Mouse (Mus musculus) forebrain, embryonic 14.5 days (tissue): ENCODE data around the gene Exoc4. TPM values are rescaled to one million over a fixed set of nuclear protein-coding genes. Genes with fewer than 3 reads are reported as not detected.

ENCODE experiments used
- ATAC-seq: fragments of 200-750 bp; cut with Nextera tagmentation; 2 replicates; pipeline ENCODE4 v1.8.0; 2017; ENCODE audit warnings: mild to moderate bottlenecking, moderate library complexity
- DNase-seq: peaks from one replicate; pipeline ENCODE4 v3.0.0-alpha.2; 2015; ENCODE audit warnings: low spot score
- H3K27ac ChIP-seq: fragments of 300-500 bp; sonication (generic); 2 replicates; pipeline ENCODE4 v1.5.1; 2014; ENCODE audit warnings: low read depth, mild to moderate bottlenecking, control low read depth, low read length, moderate library complexity
- H3K27me3 ChIP-seq: fragments of 300-500 bp; sonication (generic); replicated peaks from 2 replicates; pipeline ENCODE4 v1.6.1; 2014; ENCODE audit warnings: low read length, control low read depth, mixed read lengths; ENCODE audit not compliant: control insufficient read depth, insufficient read depth
- H3K36me3 ChIP-seq: fragments of 300-500 bp; sonication (generic); 2 replicates; pipeline ENCODE4 v1.6.1; 2014; ENCODE audit warnings: low read length, control low read depth; ENCODE audit not compliant: control insufficient read depth, insufficient read depth
- H3K4me1 ChIP-seq: fragments of 300-500 bp; sonication (generic); 2 replicates; pipeline ENCODE4 v1.6.1; 2014; ENCODE audit warnings: antibody characterized with exemption, low read length, control low read depth; ENCODE audit not compliant: control insufficient read depth, insufficient read depth
- H3K4me2 ChIP-seq: fragments of 300-500 bp; sonication (generic); 2 replicates; pipeline ENCODE4 v1.6.1; 2014; ENCODE audit warnings: mild to moderate bottlenecking, control low read depth, low read length
- H3K4me3 ChIP-seq: fragments of 300-500 bp; sonication (generic); 2 replicates; pipeline ENCODE4 v1.5.1; 2014; ENCODE audit warnings: low read depth, low read length, control low read depth
- H3K9ac ChIP-seq: fragments of 300-500 bp; sonication (generic); 2 replicates; pipeline ENCODE4 v1.6.1; 2014; ENCODE audit warnings: mild to moderate bottlenecking, low read length, control low read depth, moderate library complexity
- H3K9me3 ChIP-seq: fragments of 300-500 bp; sonication (generic); replicated peaks from 2 replicates; pipeline ENCODE4 v1.6.1; 2016; ENCODE audit warnings: low read length, control low read depth, mixed read lengths; ENCODE audit not compliant: control insufficient read depth
- WGBS: fragments of 180-500 bp; shearing (Covaris S2); extraction: QIAGEN DNeasy Blood & Tissue Kit; methylation state at CpG from one replicate; pipeline ENCODE4 v1.1.7; 2014; 5-methylcytosine and 5-hydroxymethylcytosine counted together
- polyA plus RNA-seq: library from polyadenylated mRNA; unstranded; fragments of >200 nt; fragmentation: Nextera tagmentation; extraction: Ambion mirVana; gene quantifications from 2 replicates; pipeline ENCODE4 v1.2.1, GENCODE M21; 2014

Exoc4 gene
- polyA plus RNA-seq, 1 experiment from 2014 or later, result 35.8 TPM

DNA sequence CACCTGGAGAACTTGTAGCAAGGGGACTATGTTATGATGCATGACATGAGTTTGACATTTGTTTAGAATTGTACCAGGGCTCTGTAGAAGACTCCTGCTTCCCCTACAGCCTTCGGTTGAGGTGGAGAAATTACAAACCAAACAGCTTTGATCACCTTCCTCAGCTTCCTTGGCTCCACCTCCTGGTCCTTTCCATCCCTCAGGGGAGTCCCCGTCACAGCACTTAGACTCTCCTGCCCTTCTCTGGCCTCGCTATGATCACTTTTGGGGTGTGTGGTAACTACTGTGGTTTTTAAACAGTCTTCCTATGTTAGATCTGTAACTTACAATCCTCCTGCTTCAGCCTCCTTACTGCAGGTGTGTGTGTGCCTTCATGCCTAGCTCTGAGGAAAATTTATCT is 434.6 kb downstream of the Exoc4 start:
- Histone ChIP-seq H3K4me3 (no peak overlapping the region), H3K36me3 (no peaks in the 10 kb centered on the region), H3K4me1 (peaks cover 4% of the 10 kb centered on the region; the same call in 1 of the 2 replicates), H3K4me2 (no peak overlapping the region), H3K9me3 (no peaks in the 10 kb centered on the region), H3K9ac (no peak overlapping the region), H3K27me3 (no peaks in the 10 kb centered on the region), H3K27ac (no peak overlapping the region)
- 78% methylated on average over 3 of the region's 3 CpGs for WGBS
- ATAC-seq (no peak), DNase-seq (no peak)

DNA sequence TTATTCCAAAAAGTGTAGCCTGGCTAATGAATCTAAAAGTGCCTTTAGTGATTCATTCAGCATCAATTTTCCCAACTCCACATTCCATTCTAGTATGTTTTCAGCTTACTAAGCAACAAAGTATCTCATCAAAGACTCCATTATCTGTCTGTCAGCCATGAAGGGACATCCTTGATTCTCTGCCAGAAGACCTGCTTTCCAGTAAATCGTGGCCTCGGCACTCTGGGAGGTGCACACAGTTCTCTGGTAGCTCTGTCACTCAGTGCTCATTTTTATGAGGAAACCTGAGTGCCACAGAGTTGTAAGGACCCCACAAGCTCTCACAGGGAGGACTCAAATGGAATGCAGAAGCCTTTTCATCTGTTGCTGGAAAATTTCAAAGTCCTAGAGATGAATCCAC is 436.4 kb downstream of the Exoc4 start:
- Histone ChIP-seq H3K4me2 (no peak overlapping the region), H3K9ac (no peak overlapping the region), H3K4me1 (peaks cover 4% of the 10 kb centered on the region; the same call in 1 of the 2 replicates), H3K36me3 (no peaks in the 10 kb centered on the region), H3K4me3 (no peak overlapping the region), H3K27me3 (no peaks in the 10 kb centered on the region), H3K27ac (no peak overlapping the region), H3K9me3 (no peaks in the 10 kb centered on the region)
- 27% methylated on average over 2 of the region's 2 CpGs for WGBS
- DNase-seq (no peak), ATAC-seq (no peak)

DNA sequence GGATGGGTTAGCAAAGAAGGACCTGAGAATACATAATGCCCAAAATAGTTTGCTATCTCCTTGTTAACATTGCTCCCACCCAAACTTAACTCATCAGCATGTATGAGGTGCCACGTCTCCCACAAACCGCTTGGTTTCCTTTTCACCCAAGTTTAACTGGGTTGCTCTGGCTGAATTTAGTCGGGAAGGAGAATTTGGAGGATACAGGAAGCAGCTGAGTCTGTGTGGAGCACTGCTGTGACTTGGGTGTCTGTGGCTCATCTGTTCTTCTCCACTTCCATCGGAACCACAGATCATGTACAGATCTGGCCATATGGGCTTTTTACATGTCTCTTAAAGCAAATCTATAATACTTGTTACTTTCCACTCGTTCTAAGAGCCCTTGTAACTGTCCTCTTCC is 441.7 kb downstream of the Exoc4 start:
- no peak overlapping the region for H3K4me2 ChIP-seq
- no peak overlapping the region for H3K4me3 ChIP-seq
- H3K36me3 ChIP-seq, result no peaks in the 10 kb centered on the region
- no peaks in the 10 kb centered on the region for H3K27me3 ChIP-seq
- no peak overlapping the region for H3K9ac ChIP-seq
- H3K4me1 ChIP-seq, result no peaks in the 10 kb centered on the region
- no peaks in the 10 kb centered on the region for H3K9me3 ChIP-seq
- DNase-seq (no peak), ATAC-seq (no peak)
- H3K27ac ChIP-seq, result no peak overlapping the region
- 89% methylated on average over 5 of the region's 5 CpGs for WGBS

DNA sequence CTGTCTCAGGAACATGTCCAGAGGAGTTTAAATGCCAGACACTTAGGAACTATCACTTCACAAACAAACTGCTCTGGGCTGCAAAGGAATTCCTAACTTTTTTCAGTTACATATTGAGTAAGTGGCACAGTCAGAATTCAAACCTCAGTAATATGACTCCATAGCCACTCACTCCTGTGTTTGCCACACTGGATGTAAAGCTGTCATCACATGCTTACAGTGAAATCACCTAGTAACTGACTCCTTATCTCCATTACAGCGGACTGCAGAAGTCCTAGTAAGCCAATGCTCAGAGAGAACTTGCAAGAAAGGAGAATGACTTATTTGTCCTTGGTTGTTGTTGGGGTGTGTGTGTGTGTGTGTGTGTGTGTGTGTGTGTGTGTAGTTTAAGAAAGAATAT is 448.1 kb downstream of the Exoc4 start:
- H3K4me2 ChIP-seq, result no peak overlapping the region
- 97% methylated on average over 1 of the region's 1 CpGs for WGBS

DNA sequence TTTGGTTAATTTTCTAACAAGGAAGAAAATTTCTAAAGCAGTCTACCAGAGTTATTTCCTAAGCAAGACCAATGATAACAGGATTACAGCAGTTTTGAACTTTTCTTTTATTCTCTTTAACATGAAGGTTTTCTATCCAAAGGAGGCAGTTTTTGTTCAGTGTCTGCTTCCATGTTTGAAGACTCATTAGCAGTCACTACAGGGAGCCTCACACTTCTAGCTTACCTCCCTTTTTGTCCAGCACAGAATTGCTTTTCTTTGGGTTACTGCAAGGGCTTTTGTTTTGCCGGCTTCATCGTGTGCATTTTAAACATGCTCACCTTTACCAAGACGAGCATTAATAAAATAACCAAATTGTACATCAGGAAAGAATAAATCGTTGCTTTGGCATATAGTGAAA is 460.0 kb downstream of the Exoc4 start:
- peak; percentile 46 for DNase-seq
- no peak overlapping the region for H3K9ac ChIP-seq
- H3K9me3 ChIP-seq, result no peaks in the 10 kb centered on the region
- no peak for ATAC-seq
- no peak overlapping the region for H3K27ac ChIP-seq
- H3K36me3 ChIP-seq, result no peaks in the 10 kb centered on the region
- 0 out of 2 replicates have a peak overlapping the region, but pooled peaks have one; percentile 17 for H3K4me2 ChIP-seq
- peaks cover 31% of the 10 kb centered on the region for H3K4me1 ChIP-seq
- H3K4me3 ChIP-seq, result no peak overlapping the region
- WGBS, result 5% methylated on average over 4 of the region's 4 CpGs
- no peaks in the 10 kb centered on the region for H3K27me3 ChIP-seq

More for the DNA sequence above, 448.1 kb downstream of the Exoc4 start:
- Histone ChIP-seq H3K9me3 (no peaks in the 10 kb centered on the region), H3K27me3 (no peaks in the 10 kb centered on the region), H3K9ac (no peak overlapping the region), H3K27ac (no peak overlapping the region), H3K36me3 (no peaks in the 10 kb centered on the region), H3K4me1 (no peaks in the 10 kb centered on the region), H3K4me3 (no peak overlapping the region)
- ATAC-seq, result no peak
- DNase-seq, result no peak

DNA sequence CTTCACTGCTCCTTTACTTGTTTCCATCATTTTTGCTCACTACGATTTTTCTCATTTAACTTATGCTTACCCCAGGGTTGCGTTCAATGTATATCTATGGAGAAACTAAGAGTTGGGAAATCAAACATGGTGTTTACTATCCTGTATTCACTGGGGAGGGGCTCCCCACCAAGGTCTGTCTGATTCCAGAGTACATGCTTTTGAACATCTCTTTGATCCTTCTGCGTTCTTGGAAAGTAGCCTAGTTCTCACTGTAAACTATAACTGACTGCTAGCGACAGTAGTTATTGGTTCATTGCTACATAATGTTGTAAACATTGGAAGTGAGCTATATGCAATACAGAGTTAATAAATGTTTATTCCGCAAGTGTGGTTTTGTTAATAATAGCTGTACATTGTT is 460.5 kb downstream of the Exoc4 start:
- Histone ChIP-seq H3K9me3 (no peaks in the 10 kb centered on the region), H3K4me1 (peaks cover 31% of the 10 kb centered on the region), H3K36me3 (no peaks in the 10 kb centered on the region), H3K4me3 (no peak overlapping the region), H3K9ac (no peak overlapping the region), H3K27ac (no peak overlapping the region), H3K4me2 (0 out of 2 replicates have a peak overlapping the region, but pooled peaks have one; percentile 17), H3K27me3 (no peaks in the 10 kb centered on the region)
- DNase-seq (peak; percentile 57), ATAC-seq (no peak)
- WGBS, result 31% methylated on average over 5 of the region's 5 CpGs

DNA sequence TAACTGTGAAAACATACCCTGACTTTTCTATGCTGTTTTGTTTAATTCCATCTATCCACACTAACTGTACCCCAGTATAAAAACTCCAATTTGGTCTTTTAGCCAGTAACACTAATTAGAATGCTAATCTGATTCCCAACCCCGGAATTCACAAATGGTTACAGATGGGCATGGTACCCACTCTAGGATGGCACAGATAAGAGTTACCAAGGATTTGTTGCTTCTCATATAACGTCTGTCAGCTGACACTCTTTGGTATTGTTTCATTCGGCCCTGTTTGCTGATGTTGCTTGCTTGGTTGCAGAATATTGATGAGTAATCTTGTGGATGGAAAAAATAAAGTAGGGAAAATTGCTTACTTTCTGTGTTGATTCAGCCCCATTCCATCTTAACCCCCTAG is 462.9 kb downstream of the Exoc4 start:
- DNase-seq (peak; percentile 60), ATAC-seq (peak; percentile 43)
- no peak overlapping the region for H3K4me2 ChIP-seq
- H3K27ac ChIP-seq, result no peak overlapping the region
- H3K4me1 ChIP-seq, result peaks cover 31% of the 10 kb centered on the region
- no peaks in the 10 kb centered on the region for H3K9me3 ChIP-seq
- H3K27me3 ChIP-seq, result no peaks in the 10 kb centered on the region
- WGBS, result 11% methylated on average over 3 of the region's 3 CpGs
- H3K9ac ChIP-seq, result no peak overlapping the region
- no peak overlapping the region for H3K4me3 ChIP-seq
- H3K36me3 ChIP-seq, result no peaks in the 10 kb centered on the region

DNA sequence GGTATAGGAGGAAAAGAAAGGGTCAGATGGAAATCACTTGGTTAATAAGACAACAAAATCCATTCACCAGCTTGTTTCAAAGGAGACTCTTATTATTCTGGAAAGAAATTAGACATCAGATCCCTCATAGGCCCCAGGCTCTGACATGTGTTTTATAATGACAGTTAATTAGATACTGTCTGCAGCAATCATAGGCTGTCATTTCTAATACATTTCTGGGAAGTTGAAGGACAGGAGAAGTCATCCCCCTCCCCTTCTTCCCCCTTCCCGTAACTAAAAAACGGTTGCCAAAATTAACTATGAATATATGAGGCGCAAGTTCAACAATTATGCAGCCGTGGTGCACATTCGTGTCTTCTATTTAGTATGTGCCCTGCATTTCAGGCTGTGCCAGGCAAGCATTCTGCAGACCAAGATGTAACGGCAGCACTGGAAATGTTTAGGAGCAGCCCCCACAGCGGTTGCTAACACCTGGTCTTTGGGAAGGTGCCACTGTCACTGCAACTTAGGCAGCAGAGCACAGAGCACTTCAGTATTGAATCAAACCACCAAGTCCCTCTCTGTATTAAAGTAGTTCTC is 463.7 kb downstream of the Exoc4 start:
- no peaks in the 10 kb centered on the region for H3K27me3 ChIP-seq
- H3K4me2 ChIP-seq, result no peak overlapping the region
- WGBS, result 29% methylated on average over 7 of the region's 7 CpGs
- peak; percentile 76 for ATAC-seq
- peaks cover 33% of the 10 kb centered on the region for H3K4me1 ChIP-seq
- no peaks in the 10 kb centered on the region for H3K9me3 ChIP-seq
- H3K9ac ChIP-seq, result no peak overlapping the region
- H3K36me3 ChIP-seq, result no peaks in the 10 kb centered on the region
- H3K4me3 ChIP-seq, result no peak overlapping the region
- peak overlapping the region; percentile 66; the same call in 1 of the 2 replicates for H3K27ac ChIP-seq
- DNase-seq, result peak; percentile 81

DNA sequence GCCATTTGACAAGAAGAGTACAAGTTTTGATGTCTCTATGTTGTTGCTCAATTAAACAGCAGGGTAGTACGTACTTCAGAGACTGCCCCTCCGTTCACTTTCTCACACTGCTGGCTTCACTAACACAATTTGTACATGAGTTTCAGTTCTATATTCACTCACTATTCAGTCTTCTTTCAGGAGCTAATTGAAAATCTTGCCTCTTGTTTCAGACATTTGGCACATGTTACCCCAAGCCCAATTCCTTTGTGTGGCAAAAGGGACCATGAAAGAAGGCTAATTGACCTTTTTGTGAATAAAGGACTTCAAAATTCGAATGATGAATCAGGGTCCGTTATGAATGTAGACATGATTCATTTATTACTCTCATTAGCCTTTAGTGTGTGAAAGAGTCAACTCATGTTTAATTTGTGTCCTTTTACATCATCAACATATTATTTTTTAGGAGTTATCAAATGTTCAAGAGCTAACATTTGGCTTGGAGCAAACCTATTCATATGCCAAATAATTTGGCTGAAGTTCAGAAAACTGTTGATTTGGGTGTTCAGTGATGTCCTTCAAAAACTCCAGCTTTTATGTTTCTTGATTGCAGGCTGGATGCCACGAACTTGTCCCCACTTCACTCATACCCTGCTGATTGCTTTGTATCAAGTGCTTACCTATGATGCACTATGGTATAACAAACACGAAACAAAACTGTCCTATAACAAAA is 467.5 kb downstream of the Exoc4 start:
- Histone ChIP-seq H3K4me2 (no peak overlapping the region), H3K27ac (no peak overlapping the region), H3K4me3 (no peak overlapping the region), H3K9ac (no peak overlapping the region), H3K9me3 (no peaks in the 10 kb centered on the region), H3K36me3 (no peaks in the 10 kb centered on the region), H3K4me1 (peaks cover 20% of the 10 kb centered on the region), H3K27me3 (no peaks in the 10 kb centered on the region)
- DNase-seq (peak; percentile 85), ATAC-seq (peak; percentile 66)
- 13% methylated on average over 6 of the region's 6 CpGs for WGBS
